Mouse (Mus musculus) liver, embryonic 14.5 days (tissue): ENCODE data around the gene Myh9.
"Not testable (repeated sequence)": the region's sequence is repeated elsewhere in the genome, so short reads cannot be mapped to it uniquely, and the experiment has no call there.

Experiments used
- CTCF ChIP-seq: IDR thresholded peaks from 2 replicates; pipeline ENCODE4 v1.5.1; 2016; ENCODE audit warnings: antibody characterized with exemption, low read depth, control low read depth
- EP300 ChIP-seq: IDR thresholded peaks from 2 replicates; pipeline ENCODE4 v1.6.1; 2016; ENCODE audit warnings: antibody characterized with exemption, low read depth

GRCm38 (mm10) chr15:77728739-77729138 is 113.2 kb downstream of the Myh9 start, which contains the start of gene Apol9b:
- not testable (repeated sequence) for TF ChIP-seq CTCF, EP300
